Mouse (Mus musculus) left cerebral cortex, adult 9 months (tissue): Measurements from ENCODE around the gene Urad.

Source experiments
- DNase-seq, 2 experiments: peaks; one replicate each; pipeline ENCODE4 v3.0.0; 2022; ENCODE audit warnings: low spot score in 2 of 2

The Urad gene

GRCm38 (mm10) chr5:147325931-147326330, 3.7 kb upstream of the Urad start:
- DNase-seq, result no peak

- peak in 1 of 2 experiments; percentile 50 for DNase-seq
Observed at GRCm38 (mm10) chr5:147323237-147323917, 1.1 kb upstream of the Urad start.

- DNase-seq, result peak in 1 of 2 experiments; percentile 26
Observed at GRCm38 (mm10) chr5:147319653-147320052, 2.6 kb downstream of the Urad start.

- DNase-seq, result no peak
Observed at GRCm38 (mm10) chr5:147317991-147318390, 4.2 kb downstream of the Urad start.

GRCm38 (mm10) chr5:147317321-147317720, 4.9 kb downstream of the Urad start:
- no peak for DNase-seq

- DNase-seq, result no peak
Observed at GRCm38 (mm10) chr5:147315432-147316075, 6.7 kb downstream of the Urad start.

GRCm38 (mm10) chr5:147314646-147315431, 7.4 kb downstream of the Urad start:
- DNase-seq, result no peak

GRCm38 (mm10) chr5:147312830-147313685, 9.2 kb downstream of the Urad start:
- no peak for DNase-seq

- no peak for DNase-seq
Observed at GRCm38 (mm10) chr5:147309786-147310185, 12.5 kb downstream of the Urad start.

- no peak for DNase-seq
Observed at GRCm38 (mm10) chr5:147308451-147308850, 13.8 kb downstream of the Urad start.

- DNase-seq, result no peak
Observed at GRCm38 (mm10) chr5:147307398-147307785, 14.8 kb downstream of the Urad start.

- DNase-seq, result no peak
Observed at GRCm38 (mm10) chr5:147306638-147307397, 15.4 kb downstream of the Urad start, which contains the start of gene Cdx2. Gene Cdx2, minus strand, starts transcription at chr5:147307270.

GRCm38 (mm10) chr5:147305856-147306637, 16.2 kb downstream of the Urad start:
- DNase-seq, result no peak

GRCm38 (mm10) chr5:147305166-147305565, 17.1 kb downstream of the Urad start:
- DNase-seq, result no peak

- no peak for DNase-seq
Observed at GRCm38 (mm10) chr5:147304276-147305155, 17.7 kb downstream of the Urad start.

GRCm38 (mm10) chr5:147302746-147303400, 19.4 kb downstream of the Urad start:
- no peak for DNase-seq

GRCm38 (mm10) chr5:147302141-147302540, 20.1 kb downstream of the Urad start:
- DNase-seq, result no peak

GRCm38 (mm10) chr5:147301781-147302070, 20.5 kb downstream of the Urad start:
- no peak for DNase-seq
